Mouse (Mus musculus) testis, adult 2 months (tissue): Measurements from ENCODE around the gene Sae1. TPM values are rescaled to one million over a fixed set of nuclear protein-coding genes. Genes with fewer than 3 reads are reported as not detected.

Source experiments
- H3K27ac ChIP-seq: fragments of 200-500 bp; 2 replicates; pipeline ENCODE4 v1.5.1; 2012; ENCODE audit warnings: low read depth, low read length; ENCODE audit not compliant: control insufficient read depth, insufficient read depth
- H3K27me3 ChIP-seq: fragments of 200-500 bp; 2 replicates; pipeline ENCODE4 v1.6.1; 2012; ENCODE audit warnings: mild to moderate bottlenecking, low read length, moderate library complexity; ENCODE audit not compliant: control insufficient read depth, insufficient read depth
- H3K36me3 ChIP-seq: fragments of 200-500 bp; 2 replicates; pipeline ENCODE4 v1.6.1; 2012; ENCODE audit warnings: mild to moderate bottlenecking, low read length; ENCODE audit not compliant: control insufficient read depth, insufficient read depth
- H3K4me1 ChIP-seq: fragments of 200-500 bp; 2 replicates; pipeline ENCODE4 v1.6.1; 2012; ENCODE audit warnings: low read length; ENCODE audit not compliant: control insufficient read depth, insufficient read depth
- H3K4me3 ChIP-seq: fragments of 200-500 bp; 2 replicates; pipeline ENCODE4 v1.5.1; 2012; ENCODE audit warnings: low read depth, mild to moderate bottlenecking, low read length, moderate library complexity, mixed read lengths; ENCODE audit not compliant: control insufficient read depth
- CTCF ChIP-seq: fragments of 200-500 bp; IDR thresholded peaks from 2 replicates; pipeline ENCODE4 v1.5.1; 2012; ENCODE audit warnings: low read depth, mild to moderate bottlenecking, inconsistent platforms, low read length, moderate library complexity; ENCODE audit not compliant: control insufficient read depth, insufficient read depth, insufficient replicate concordance
- POLR2A ChIP-seq: fragments of 200-500 bp; IDR thresholded peaks from 2 replicates; pipeline ENCODE4 v1.6.1; 2012; ENCODE audit warnings: low read depth, mild to moderate bottlenecking, inconsistent platforms, low read length, moderate library complexity; ENCODE audit not compliant: control insufficient read depth
- polyA plus RNA-seq: library from polyadenylated mRNA; depleted of rRNA; stranded (reverse); fragments of >200 nt; gene quantifications from 2 replicates; pipeline ENCODE4 v1.2.3, GENCODE M21; 2012

The Sae1 gene
- polyA plus RNA-seq, 1 experiment = 61.4 TPM

DNA sequence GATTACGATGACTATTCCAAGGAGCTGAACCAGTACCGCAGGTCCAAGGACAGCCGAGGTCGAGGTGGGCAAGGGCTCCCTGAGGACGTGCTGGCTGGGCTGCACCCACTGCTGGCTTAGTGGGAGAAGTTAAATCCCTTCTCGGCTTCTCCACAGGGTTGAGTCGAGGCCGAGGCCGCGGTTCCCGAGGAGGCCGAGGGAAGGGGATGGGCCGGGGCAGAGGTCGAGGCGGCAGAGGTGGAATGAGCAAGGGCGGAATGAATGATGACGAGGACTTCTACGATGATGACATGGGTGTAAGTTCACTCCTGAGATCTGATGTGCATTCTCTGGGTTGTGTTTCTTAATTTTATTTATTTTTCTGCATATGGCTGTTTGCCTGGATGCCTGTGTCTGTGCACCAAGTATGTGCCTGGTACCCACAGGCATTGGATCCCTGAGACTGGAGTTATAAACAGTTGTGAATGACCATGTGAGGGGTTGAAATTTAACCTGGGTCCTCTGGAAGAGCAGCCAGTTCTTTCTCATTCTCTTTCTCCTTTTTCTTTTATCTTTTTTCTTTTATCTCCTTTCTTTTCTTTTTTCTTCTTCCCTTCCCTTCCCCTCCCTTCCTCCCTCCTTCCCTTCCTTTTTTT, 34.7 kb upstream of the Sae1 start:
- Histone ChIP-seq H3K27ac (no peak overlapping the region), H3K4me1 (no peaks in the 10 kb centered on the region), H3K4me3 (no peak overlapping the region), H3K27me3 (no peaks in the 10 kb centered on the region), H3K36me3 (peaks cover 7% of the 10 kb centered on the region)
- no peak for TF ChIP-seq CTCF
- TF ChIP-seq POLR2A = no peak

DNA sequence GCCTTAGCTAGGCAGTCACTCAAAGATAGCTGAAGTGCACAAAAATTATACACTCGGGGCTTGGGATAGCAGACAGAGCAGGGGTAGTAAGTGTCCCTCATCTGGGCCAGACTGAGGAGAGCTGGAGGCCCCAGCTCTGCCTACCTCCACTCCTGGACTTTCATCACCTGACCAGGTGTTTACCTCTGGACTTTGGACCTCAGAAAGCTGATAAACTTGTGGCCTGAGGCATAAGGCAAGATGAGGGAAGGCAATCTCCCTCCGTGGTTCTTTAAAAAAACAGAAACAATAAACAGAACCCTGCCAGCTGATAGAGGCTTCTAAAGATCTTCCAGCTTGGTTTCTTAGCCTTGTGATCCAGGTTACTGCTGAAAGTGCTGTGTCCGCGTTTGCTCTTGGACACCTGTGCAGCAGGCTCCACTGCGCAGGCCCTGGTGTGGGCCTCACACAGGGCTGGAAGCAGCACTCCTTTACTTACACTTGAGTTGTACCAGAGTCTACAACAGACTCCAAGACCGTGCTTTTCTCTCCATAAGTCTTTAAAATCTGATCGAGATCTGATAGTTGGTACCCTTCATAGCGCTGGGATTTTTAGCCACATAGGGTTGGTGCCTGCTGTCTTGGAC, 33.0 kb upstream of the Sae1 start:
- peaks cover 3% of the 10 kb centered on the region; the same call in 1 of the 2 replicates for H3K4me1 ChIP-seq
- H3K27ac ChIP-seq = no peak overlapping the region
- no peak overlapping the region for H3K4me3 ChIP-seq
- TF ChIP-seq CTCF = no peak
- no peak for TF ChIP-seq POLR2A
- H3K36me3 ChIP-seq = peaks cover 5% of the 10 kb centered on the region
- H3K27me3 ChIP-seq = no peaks in the 10 kb centered on the region

DNA sequence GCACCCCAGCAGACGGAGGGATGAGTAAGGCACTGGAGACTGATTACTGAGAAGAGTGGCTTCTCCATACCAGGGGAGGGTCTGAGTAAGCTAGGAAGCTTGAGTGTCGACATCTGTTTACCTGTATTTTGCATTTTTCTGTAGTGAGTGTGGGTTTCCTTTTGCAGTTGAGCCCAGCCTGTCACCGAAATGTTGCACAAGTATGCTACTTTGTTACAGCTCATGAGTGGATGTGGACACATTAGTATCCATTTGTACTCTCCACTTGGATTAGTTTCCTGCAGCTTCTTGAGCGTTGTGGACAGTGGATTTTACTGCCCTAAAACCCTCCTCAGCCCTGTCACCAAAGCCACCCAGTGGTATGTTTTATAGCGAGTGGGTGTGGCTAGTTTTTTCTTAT, 31.1 kb upstream of the Sae1 start:
- Histone ChIP-seq H3K27me3 (no peaks in the 10 kb centered on the region), H3K27ac (no peak overlapping the region), H3K4me1 (peaks cover 3% of the 10 kb centered on the region; the same call in 1 of the 2 replicates), H3K4me3 (no peak overlapping the region), H3K36me3 (peaks cover 5% of the 10 kb centered on the region)
- TF ChIP-seq POLR2A (no peak), CTCF (no peak)

DNA sequence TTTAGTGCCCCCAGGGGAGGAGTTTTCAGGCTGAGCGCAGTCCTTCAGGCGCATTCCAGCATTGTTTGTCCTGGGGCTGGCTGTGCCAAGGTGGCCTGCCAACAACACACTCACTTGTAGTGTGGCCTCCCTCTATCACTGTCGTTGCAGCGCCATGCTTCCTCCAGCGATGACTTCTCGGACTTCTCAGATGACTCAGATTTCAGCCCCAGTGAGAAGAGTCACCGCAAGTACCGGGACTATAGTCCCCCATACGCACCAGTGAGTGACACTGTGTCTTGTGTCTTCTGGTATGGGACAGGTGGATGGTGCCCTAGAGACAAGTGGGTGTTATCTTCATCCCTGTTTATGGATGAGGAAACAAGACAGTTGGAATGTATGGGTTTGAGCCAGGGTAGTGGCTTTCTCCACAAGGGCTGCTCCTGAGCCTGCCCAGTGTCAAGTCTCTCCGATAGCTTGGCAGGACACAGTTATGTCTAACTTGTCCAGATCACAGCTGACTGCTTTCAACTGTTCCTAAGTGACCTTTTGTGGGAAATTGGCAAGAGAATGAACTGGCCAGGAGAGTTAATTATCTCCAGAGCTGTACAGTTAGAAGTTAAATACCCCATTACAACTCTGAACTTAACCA, 29.6 kb upstream of the Sae1 start:
- TF ChIP-seq CTCF (no peak), POLR2A (no peak)
- H3K27ac ChIP-seq = no peak overlapping the region
- H3K4me1 ChIP-seq = peaks cover 3% of the 10 kb centered on the region
- H3K27me3 ChIP-seq = no peaks in the 10 kb centered on the region
- H3K4me3 ChIP-seq = no peak overlapping the region
- peaks cover 5% of the 10 kb centered on the region for H3K36me3 ChIP-seq

DNA sequence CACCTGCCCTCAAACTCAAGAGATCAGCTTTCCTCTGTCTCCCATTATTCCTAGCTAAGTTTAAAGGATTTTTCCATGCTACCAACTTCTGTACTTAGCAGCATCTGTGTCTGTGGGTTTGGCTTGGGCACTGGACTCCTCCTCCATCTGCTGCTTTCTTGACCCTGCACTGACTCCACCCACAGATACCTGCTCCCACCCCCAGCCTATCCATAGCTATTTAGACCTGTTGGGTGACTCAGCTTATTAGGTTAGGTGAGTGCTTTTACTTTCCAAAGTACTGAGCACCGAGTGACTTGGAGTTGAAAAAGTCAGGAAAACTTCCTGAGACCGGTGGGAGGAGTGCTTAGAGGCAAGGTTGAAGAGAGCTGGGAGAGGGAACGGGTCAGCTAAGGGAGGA, 27.8 kb upstream of the Sae1 start:
- H3K4me1 ChIP-seq = peaks cover 3% of the 10 kb centered on the region
- H3K36me3 ChIP-seq = no peaks in the 10 kb centered on the region; the same call in none of the 2 replicates
- TF ChIP-seq POLR2A (no peak), CTCF (no peak)
- H3K4me3 ChIP-seq = no peak overlapping the region
- H3K27me3 ChIP-seq = no peaks in the 10 kb centered on the region
- no peak overlapping the region for H3K27ac ChIP-seq

DNA sequence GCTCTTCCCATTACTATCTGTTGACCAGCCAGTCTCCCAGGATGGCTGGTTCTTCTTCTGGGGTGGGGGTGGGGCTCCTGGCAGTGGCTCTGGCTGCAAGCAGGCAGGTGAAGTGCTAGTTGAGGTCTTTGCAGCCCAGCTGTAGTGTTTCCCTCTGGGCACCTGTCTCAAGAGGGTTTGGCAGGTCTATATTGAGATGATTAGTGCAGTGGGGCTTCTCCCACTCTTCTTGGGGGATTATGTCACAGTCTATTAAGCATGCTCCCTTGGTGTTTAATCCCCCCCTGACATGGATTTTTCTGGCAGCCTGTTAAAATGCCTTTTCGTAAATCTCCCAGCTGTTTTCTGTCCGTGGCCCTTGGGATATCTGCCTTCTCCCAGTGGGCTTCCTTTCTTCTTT, 25.3 kb upstream of the Sae1 start:
- Histone ChIP-seq H3K36me3 (no peaks in the 10 kb centered on the region; the same call in none of the 2 replicates), H3K4me1 (peaks cover 3% of the 10 kb centered on the region), H3K27ac (no peak overlapping the region), H3K4me3 (peak overlapping the region; percentile 88), H3K27me3 (no peaks in the 10 kb centered on the region)
- TF ChIP-seq CTCF = no peak
- no peak for TF ChIP-seq POLR2A

DNA sequence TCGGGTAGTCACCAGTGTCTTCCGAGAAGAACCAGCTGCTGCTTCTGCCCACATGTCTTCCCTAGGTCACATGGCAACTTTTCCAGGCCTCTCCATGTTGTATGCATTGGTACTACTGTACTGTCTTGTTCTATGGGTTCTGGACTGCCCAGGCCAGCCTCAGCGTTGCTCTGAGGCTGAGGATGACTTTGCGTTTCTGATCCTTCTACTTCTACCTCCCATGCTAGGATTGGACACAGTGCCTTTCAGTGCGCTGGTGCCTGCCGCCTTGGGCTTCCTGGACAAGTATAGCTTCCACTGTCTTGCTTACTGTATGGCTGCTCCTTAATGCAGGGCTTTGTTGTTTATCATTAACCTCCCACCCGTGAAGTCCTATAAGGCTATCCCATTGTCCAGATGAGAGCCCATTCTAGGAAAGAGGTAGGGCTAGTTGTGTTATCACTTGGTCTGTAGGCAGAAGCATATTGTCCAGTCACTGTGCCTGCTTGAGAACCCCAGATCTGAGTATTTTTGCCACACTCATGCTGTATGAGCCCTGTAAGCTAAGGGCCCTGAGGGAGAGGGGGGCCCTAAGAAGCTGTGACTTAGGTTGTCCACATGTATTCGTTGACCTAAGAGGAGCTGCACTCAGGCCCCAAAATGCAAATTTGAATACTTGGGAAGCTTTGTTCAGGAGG, 24.8 kb upstream of the Sae1 start:
- H3K4me3 ChIP-seq = peak overlapping the region; percentile 88
- H3K36me3 ChIP-seq = no peaks in the 10 kb centered on the region; the same call in none of the 2 replicates
- H3K27me3 ChIP-seq = no peaks in the 10 kb centered on the region
- H3K4me1 ChIP-seq = peaks cover 3% of the 10 kb centered on the region
- H3K27ac ChIP-seq = peak overlapping the region; percentile 85; the same call in 1 of the 2 replicates
- TF ChIP-seq POLR2A (no peak), CTCF (no peak)
